10 mouse cellular contexts compared by ENCODE assay signal in the genomic region with DNA sequence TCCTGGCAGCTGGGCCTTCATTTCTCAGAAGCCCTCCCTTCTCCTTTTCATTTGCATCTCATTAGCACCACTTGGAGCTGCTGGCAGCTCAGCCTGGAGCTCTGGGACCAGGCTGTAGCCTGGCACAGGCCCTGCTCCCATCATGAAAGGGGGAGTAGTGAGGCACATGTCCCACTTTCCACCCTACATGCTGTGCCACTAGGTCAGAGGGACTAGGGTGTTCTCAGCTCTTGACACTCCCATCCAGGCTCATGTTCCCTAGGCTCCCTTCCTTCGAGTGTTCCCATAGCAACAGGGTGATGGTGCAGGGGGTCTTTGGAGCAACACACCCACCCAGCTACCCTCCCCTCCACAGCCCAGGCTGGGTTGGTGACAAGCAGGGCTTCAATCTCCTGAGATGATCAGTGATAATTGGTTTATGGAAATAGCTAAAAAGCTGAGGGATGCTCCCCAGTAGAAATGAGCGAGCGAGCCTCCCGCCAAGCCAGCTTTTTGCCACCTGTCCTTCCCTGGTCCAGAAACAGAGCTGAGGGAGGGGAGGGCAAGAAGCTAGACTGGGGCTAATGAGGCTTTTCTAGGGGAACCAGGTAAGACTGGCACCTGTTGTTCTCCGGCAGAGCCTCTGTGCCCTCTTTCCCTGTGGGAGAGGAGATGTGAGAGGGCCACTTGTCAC. TPM values are rescaled to one million over a fixed set of nuclear protein-coding genes. Genes with fewer than 3 reads are reported as not detected.
DNase-seq lines count a peak whose midpoint lies in the region; ATAC-seq and TF ChIP-seq lines count a peak whose summit lies in the region.
"Had no signal": no experiment of that assay in that cellular context is flagged by ENCODE, and none has a peak within 500 bp of the region (broad histone marks: within the 10 kb centered on the region; RNA-seq: fewer than 3 reads in every experiment).

No protein-coding gene starts in this region.

- H3K27me3 ChIP-seq in forebrain, embryonic 13.5 days, result no peaks in the 10 kb centered on the region
- peaks cover 24% of the 10 kb centered on the region for H3K27me3 ChIP-seq in limb, embryonic 10.5 days (ENCODE audit: low read depth, poor library complexity, severe bottlenecking)
- no peaks in the 10 kb centered on the region for H3K27me3 ChIP-seq in kidney, adult 2 months (replicated peaks; ENCODE audit: control insufficient read depth, insufficient read depth, low read length)

- no peaks in the 10 kb centered on the region for H3K9me3 ChIP-seq in forebrain, embryonic 13.5 days (replicated peaks)
- H3K9me3 ChIP-seq in limb, embryonic 10.5 days (replicated peaks), result no peaks in the 10 kb centered on the region

- H3K4me1 ChIP-seq in forebrain, embryonic 13.5 days, result peaks cover 70% of the 10 kb centered on the region
- H3K4me1 ChIP-seq in limb, embryonic 10.5 days, result peaks cover 68% of the 10 kb centered on the region
- H3K4me1 ChIP-seq in kidney, adult 2 months (ENCODE audit: control insufficient read depth, insufficient read depth, low read length), result no peaks in the 10 kb centered on the region

- peak overlapping the region; percentile 92 for H3K27ac ChIP-seq in forebrain, embryonic 13.5 days
- peak overlapping the region; percentile 32; the same call in 1 of the 2 replicates for H3K27ac ChIP-seq in limb, embryonic 10.5 days
- H3K27ac ChIP-seq in kidney, adult 2 months (ENCODE audit: insufficient read depth, low read depth, low read length), result no peak overlapping the region
- H3K27ac ChIP-seq: kidney, postnatal 0 days had no signal

- TF ChIP-seq POLR2A in brain, embryonic 14.5 days (IDR thresholded peaks at IDR 0.05; ENCODE audit: borderline replicate concordance, extremely low read depth, insufficient read depth, insufficient read length, poor library complexity, severe bottlenecking), result no peak
- no peak for TF ChIP-seq POLR2A in kidney, adult 2 months (IDR thresholded peaks at IDR 0.05; ENCODE audit: low read depth, low read length)

- no peak overlapping the region for H3K4me2 ChIP-seq in forebrain, embryonic 13.5 days

- H3K9ac ChIP-seq in forebrain, embryonic 13.5 days, result 0 out of 2 replicates have a peak overlapping the region, but pooled peaks have one; percentile 21

- TF ChIP-seq CTCF in brain, embryonic 14.5 days (IDR thresholded peaks at IDR 0.05; ENCODE audit: borderline replicate concordance, extremely low read depth, insufficient read depth, insufficient read length), result no peak
- no peak for TF ChIP-seq CTCF in kidney, adult 2 months (conservative IDR thresholded peaks at IDR 0.05; ENCODE audit: insufficient read depth, insufficient read length, low read depth, low read length)

- ATAC-seq in frontal cortex, adult (ENCODE audit: low TSS enrichment), result peak; percentile 80
- peak; percentile 95 for ATAC-seq in forebrain, embryonic 13.5 days

- 50% methylated on average over 5 of the region's 5 CpGs for WGBS in forebrain, embryonic 13.5 days
- WGBS in limb, embryonic 10.5 days, result 64% methylated on average over 5 of the region's 5 CpGs
- WGBS in kidney, adult 2 months, result 87% methylated on average over 5 of the region's 5 CpGs

- no peaks in the 10 kb centered on the region for H3K36me3 ChIP-seq in forebrain, embryonic 13.5 days (ENCODE audit: poor library complexity, severe bottlenecking)
- no peaks in the 10 kb centered on the region for H3K36me3 ChIP-seq in limb, embryonic 10.5 days
- H3K36me3 ChIP-seq in kidney, adult 2 months (ENCODE audit: control insufficient read depth, insufficient read depth, low read length), result no peaks in the 10 kb centered on the region

- H3K4me3 ChIP-seq in forebrain, embryonic 13.5 days, result no peak overlapping the region
- no peak overlapping the region for H3K4me3 ChIP-seq in limb, embryonic 10.5 days
- no peak overlapping the region for H3K4me3 ChIP-seq in kidney, adult 2 months (ENCODE audit: insufficient read depth, low read depth, low read length)

- DNase-seq in frontal cortex, postnatal 36 days (ENCODE audit: low spot score in 2 of 2), result no peak
- DNase-seq in brain, embryonic 14.5 days (ENCODE audit: low read depth), result peak; percentile 96
- DNase-seq in limb, embryonic 10.5 days (ENCODE audit: low spot score), result no peak
- DNase-seq in T-cell, adult 2 months (ENCODE audit: low spot score), result no peak
- DNase-seq in kidney, adult 2 months, result no peak
- DNase-seq in kidney, postnatal 14 days, result no peak

RNA-seq across cellular contexts. Expression of a gene that starts 21.9 kb away (rescaled TPM):
- 0.89 and 1.2 TPM in 2 replicates for polyA plus RNA-seq in brain, embryonic 14.5 days (2012; rRNA removed)
- 1.1 and 1.8 TPM in 2 replicates for polyA plus RNA-seq in forebrain, embryonic 13.5 days (2015; fragmentation: Nextera tagmentation; extraction: Ambion mirVana)
- polyA plus RNA-seq in limb, embryonic 10.5 days (2016; fragmentation: Nextera tagmentation; extraction: Ambion mirVana), result 0.26 and 0.34 TPM in 2 replicates
- polyA plus RNA-seq in kidney, adult 2 months (2012; rRNA removed), result 0.18 TPM in 1 of 2 replicates, not detected in the other
- polyA plus RNA-seq: liver, embryonic 16.5 days had no signal

RNA-seq across cellular contexts. Expression of a gene that starts 33.2 kb away (rescaled TPM):
- polyA plus RNA-seq in brain, embryonic 14.5 days (2012; rRNA removed), result 14.2 and 18.6 TPM in 2 replicates
- 7.1 and 7.7 TPM in 2 replicates for polyA plus RNA-seq in forebrain, embryonic 13.5 days (2015; fragmentation: Nextera tagmentation; extraction: Ambion mirVana)
- polyA plus RNA-seq in limb, embryonic 10.5 days (2016; fragmentation: Nextera tagmentation; extraction: Ambion mirVana), result 45.3 and 59.9 TPM in 2 replicates
- polyA plus RNA-seq in kidney, adult 2 months (2012; rRNA removed), result 15.4 and 19.5 TPM in 2 replicates
- polyA plus RNA-seq: liver, embryonic 16.5 days had no signal
